Mouse (Mus musculus) myocyte (in vitro differentiated cells): ENCODE measurements at regions not wholly inside any gene's neighbourhood (a gene's known extent, or its start where the extent isn't known, plus 50 kb on each side); places are given as distances from the start of the nearest gene placed in this dataset.

Experiments used
- MAX ChIP-seq: IDR thresholded peaks from one replicate; pipeline ENCODE4 v1.6.1; 2011; ENCODE audit warnings: low read depth, mild to moderate bottlenecking, control low read depth
- POLR2A ChIP-seq: IDR thresholded peaks from one replicate; pipeline ENCODE4 v1.6.1; 2011; ENCODE audit warnings: low read depth, mild to moderate bottlenecking, control low read depth, moderate library complexity; ENCODE audit not compliant: insufficient read length
- TCF12 ChIP-seq: IDR thresholded peaks from one replicate; pipeline ENCODE4 v1.6.1; 2011; ENCODE audit warnings: mild to moderate bottlenecking, control low read depth; ENCODE audit not compliant: poor library complexity, insufficient read depth, severe bottlenecking

- no peak for TF ChIP-seq MAX
- no peak for TF ChIP-seq POLR2A
- no peak for TF ChIP-seq TCF12
Measured at GRCm38 (mm10) chr6:53207781-53208180, 79.3 kb upstream of the Creb5 start.
